Mouse (Mus musculus) frontal cortex, adult 2 months (tissue): Measurements from ENCODE around the gene Fgf8. TPM values are rescaled to one million over a fixed set of nuclear protein-coding genes. Genes with fewer than 3 reads are reported as not detected.

ENCODE experiments used
- DNase-seq, 2 experiments: peaks; one replicate each; pipeline ENCODE4 v3.0.0; 2022; ENCODE audit warnings: low spot score in 1 of 2; ENCODE audit errors: extremely low spot score in 1 of 2
- polyA plus RNA-seq: library from polyadenylated mRNA; depleted of rRNA; stranded (reverse); fragments of >200 nt; gene quantifications from 2 replicates; pipeline ENCODE4 v1.2.3, GENCODE M21; 2012; rRNA removed

Gene Fgf8
- polyA plus RNA-seq, 1 experiment, result not detected

GRCm38 (mm10) chr19:45733564-45733963 lies 9.2 kb downstream of the Fgf8 start:
- no peak for DNase-seq

- no peak for DNase-seq
These were observed 11.1 kb downstream of the Fgf8 start for GRCm38 (mm10) chr19:45731658-45732057.

GRCm38 (mm10) chr19:45730042-45730441 lies 12.7 kb downstream of the Fgf8 start:
- DNase-seq, result no peak

- no peak for DNase-seq
These were observed 15.5 kb downstream of the Fgf8 start for GRCm38 (mm10) chr19:45727231-45727630.

- no peak for DNase-seq
These were observed 16.9 kb downstream of the Fgf8 start for GRCm38 (mm10) chr19:45725677-45726277.

GRCm38 (mm10) chr19:45722188-45722587 lies 20.5 kb downstream of the Fgf8 start:
- DNase-seq, result no peak

GRCm38 (mm10) chr19:45718286-45718685 lies 24.4 kb downstream of the Fgf8 start:
- no peak for DNase-seq

GRCm38 (mm10) chr19:45717493-45718220 lies 25.1 kb downstream of the Fgf8 start:
- peak in 1 of 2 experiments; percentile 57 for DNase-seq

GRCm38 (mm10) chr19:45708704-45709103 lies 34.0 kb downstream of the Fgf8 start:
- DNase-seq, result no peak

GRCm38 (mm10) chr19:45696281-45696600 lies 46.5 kb downstream of the Fgf8 start:
- DNase-seq, result no peak

- no peak for DNase-seq
These were observed 47.0 kb downstream of the Fgf8 start for GRCm38 (mm10) chr19:45695496-45696280.

- DNase-seq, result no peak
These were observed 48.7 kb downstream of the Fgf8 start for GRCm38 (mm10) chr19:45694056-45694455.

GRCm38 (mm10) chr19:45692211-45692610 lies 50.5 kb downstream of the Fgf8 start:
- DNase-seq, result peak; percentile 12 to 70

GRCm38 (mm10) chr19:45691001-45691535 lies 51.6 kb downstream of the Fgf8 start:
- DNase-seq, result no peak

- no peak for DNase-seq
These were observed 55.7 kb downstream of the Fgf8 start for GRCm38 (mm10) chr19:45687001-45687400.

Other genes starting within 250 kb of the Fgf8 start
- 8.9 and 10.7 TPM in 2 replicates for gene Poll, start 182.4 kb downstream of the Fgf8 start, polyA plus RNA-seq
- gene Gm17018, start 182.3 kb downstream of the Fgf8 start, polyA plus RNA-seq, result 51.8 and 52.6 TPM in 2 replicates
- 53.4 and 66.2 TPM in 2 replicates for gene Fbxw4, start 82.6 kb downstream of the Fgf8 start, polyA plus RNA-seq
- gene Npm3, start 6.7 kb upstream of the Fgf8 start, polyA plus RNA-seq, result 16.3 and 17.5 TPM in 2 replicates
- 140 and 147 TPM in 2 replicates for gene Mgea5, start 40.9 kb upstream of the Fgf8 start, polyA plus RNA-seq
- 141 and 182 TPM in 2 replicates for gene Kcnip2, start 73.1 kb upstream of the Fgf8 start, polyA plus RNA-seq